Mouse (Mus musculus) spleen, postnatal 14 days (tissue): ENCODE measurements around the gene Sec62.

ENCODE experiments used
- DNase-seq, 2 experiments: peaks; one replicate each; pipeline ENCODE4 v3.0.0; 2021 to 2022; ENCODE audit warnings: low spot score in 2 of 2

The Sec62 gene

DNA sequence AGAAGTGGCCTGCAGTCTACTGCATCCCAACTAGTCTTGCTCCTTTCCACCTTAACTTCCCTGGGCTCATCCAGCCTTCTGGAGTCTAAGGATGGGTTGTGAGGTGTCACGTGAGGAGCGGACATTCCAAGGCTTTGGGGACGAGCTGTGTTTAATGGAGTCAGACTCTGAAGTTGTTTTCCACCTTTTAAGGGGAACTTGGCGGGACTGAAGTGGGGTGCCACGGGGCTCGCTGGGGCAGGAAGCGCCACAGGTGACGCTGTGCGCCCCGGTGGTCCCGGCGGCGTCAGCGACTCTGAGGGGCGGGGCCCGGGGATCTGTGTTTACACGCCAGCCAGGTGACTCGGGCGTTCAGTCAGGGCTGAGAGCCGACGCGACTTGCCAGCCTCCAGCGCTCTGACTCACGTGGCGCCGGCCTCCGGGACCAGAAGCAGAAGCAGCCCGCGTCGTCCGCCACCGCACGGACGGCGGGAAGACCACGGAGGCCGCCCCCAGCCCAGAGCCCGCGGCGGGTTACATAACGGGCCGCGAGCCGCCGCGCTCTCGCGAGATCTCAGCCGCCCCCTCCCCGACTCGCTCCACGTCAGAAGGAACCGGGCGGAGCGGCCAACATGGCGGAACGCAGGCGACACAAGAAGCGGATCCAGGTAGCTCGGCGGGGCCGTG, at the start of gene Sec62:
Sec62 (plus strand) TSS at position 139 of the 666 bp plus-strand sequence.
- peak; percentile 88 to 91 for DNase-seq

GRCm38 (mm10) chr3:30742891-30743290, 49.8 kb upstream of the Sec62 start:
- DNase-seq = no peak

GRCm38 (mm10) chr3:30746006-30746405, 46.7 kb upstream of the Sec62 start, which contains the start of gene Samd7:
Gene Samd7, plus strand, starts transcription at chr3:30746293.
- DNase-seq = no peak

DNA sequence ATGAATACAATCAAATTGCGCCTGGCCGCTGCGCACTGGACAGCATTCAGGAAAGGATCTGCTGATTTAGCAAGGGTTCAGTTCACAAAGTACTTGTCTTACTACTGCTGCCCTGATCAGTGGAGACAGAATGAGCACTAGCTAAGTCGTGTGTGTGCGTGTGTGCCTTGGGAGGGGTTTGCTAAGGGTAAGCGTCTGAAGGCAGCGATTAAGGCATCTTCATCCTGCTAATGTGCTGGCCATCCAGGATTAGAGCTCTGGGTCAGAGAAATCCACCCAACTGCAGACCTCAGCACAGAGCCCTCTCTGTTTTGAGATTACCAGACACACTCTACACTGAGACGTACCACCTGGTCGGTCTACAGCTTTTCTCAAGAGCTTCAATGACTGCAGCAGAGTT, 44.4 kb upstream of the Sec62 start:
- no peak for DNase-seq

DNA sequence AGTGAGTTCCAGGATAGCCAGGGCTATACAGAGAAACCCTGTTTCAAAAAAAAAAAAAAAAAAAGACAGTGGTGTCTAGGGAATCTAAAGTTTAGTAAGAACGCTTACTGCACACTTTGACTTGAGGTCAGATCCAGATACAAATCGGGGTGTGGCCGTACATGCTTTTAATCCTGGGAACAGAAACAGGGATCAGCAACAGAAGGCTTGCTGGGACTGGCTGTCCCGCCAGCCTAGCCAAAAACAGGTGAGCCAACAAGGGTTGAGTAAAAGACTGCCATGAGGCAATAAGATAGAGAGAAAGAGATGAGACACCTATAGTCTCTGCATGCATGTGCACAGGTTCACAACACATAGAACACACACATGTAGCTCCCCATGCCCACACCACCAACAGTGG, 38.0 kb upstream of the Sec62 start:
- DNase-seq = no peak

GRCm38 (mm10) chr3:30764877-30765276, 27.8 kb upstream of the Sec62 start:
- DNase-seq = peak in 1 of 2 experiments; percentile 9

DNA sequence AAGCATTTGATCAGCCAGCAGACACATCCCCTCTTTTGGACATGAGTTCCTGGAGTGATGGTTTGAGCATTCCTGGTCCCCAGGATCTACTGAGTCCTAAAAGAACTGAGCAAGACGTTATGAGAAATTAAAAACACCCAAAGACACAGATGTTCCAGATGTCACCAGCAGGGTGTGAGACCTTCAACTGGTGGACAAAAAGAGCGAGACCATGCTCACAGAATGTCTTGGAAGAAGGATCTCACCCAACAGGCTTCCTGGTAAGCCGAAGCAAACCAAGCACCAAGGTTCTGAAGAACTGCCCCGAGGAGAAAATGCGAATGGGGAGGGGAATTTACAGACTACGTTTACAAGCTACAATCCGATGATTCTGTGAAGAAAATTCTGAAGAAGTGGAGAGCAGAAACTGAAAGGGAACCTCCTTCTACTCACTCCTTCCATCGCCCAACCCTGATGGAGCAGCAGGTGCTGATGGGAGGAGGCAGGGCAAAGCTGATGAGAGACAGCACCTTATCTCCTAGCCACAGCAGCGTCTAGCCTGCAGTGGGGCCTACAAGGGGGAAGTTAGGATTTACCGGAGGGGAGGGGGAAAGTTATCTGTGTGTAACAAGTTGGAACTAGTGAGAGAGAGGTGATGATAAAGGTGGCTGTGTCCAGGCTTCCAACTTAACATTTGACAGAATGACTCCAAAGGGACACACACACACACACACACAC, 27.2 kb upstream of the Sec62 start:
- DNase-seq = peak; percentile 60 to 69

- peak; percentile 9 to 15 for DNase-seq
Observed at GRCm38 (mm10) chr3:30766177-30766576, 26.5 kb upstream of the Sec62 start.

DNA sequence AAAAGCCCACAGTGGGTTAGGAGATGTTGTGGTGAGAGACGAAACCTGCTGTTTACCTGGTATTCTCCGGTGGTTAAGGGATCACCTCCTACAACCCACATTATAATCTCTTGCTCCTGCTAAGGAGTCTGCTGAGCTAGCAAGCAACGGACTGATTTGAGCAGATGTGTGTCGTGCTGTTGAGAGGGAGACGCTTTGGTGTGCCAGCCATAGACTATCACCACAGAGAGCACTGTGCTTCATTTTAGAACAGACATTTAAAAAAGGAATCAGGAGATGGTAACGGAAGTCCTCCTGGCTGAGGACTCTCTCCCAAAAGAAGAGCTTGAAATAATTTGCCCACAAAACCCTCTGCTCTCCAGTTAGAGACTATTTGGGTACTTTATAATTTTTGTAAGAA, 25.4 kb upstream of the Sec62 start:
- DNase-seq = no peak

- no peak for DNase-seq
Observed at GRCm38 (mm10) chr3:30769755-30770515, 22.7 kb upstream of the Sec62 start.

- no peak for DNase-seq
Observed at GRCm38 (mm10) chr3:30771560-30771959, 21.1 kb upstream of the Sec62 start.

- no peak for DNase-seq
Observed at GRCm38 (mm10) chr3:30772631-30773030, 20.0 kb upstream of the Sec62 start.

DNA sequence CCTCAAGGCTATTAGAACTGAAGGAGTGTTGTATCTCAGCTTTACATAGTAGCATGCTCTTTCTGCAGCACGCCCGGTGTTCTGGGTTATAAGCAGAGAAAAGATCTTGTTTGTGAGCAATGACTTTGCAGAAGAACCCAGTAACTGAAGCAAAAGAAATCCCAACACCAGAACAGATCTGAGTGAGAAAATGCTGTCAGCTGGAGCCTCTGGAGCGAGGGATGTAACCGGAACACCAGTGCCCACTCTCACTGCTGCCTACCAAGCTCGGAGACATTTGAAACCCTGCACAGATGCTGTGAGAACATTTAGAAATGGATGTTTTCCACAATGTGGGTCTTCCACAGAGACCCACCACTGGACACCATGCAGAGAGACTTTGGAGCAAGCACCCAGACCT, 18.0 kb upstream of the Sec62 start:
- no peak for DNase-seq

GRCm38 (mm10) chr3:30777984-30778383, 14.7 kb upstream of the Sec62 start:
- DNase-seq = no peak

DNA sequence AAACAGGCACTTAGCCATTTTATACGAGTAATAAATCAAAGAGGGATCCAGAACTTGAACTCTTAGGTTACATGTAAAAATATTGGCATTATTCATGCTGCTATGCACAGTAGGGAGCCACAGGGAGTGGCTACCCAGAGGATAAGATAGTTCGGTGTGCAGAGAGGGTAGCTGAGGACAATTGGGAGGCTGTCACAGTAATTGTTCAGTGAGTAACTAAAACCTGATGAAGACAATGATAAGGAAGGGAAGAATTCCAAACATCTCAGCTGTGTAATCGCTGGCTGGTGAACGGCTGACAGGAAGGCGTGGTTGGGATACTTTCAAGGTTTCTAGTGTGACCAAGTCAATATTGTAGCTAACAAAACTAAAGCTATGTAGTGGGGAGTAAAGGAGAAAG, 4.1 kb upstream of the Sec62 start:
- DNase-seq = no peak

DNA sequence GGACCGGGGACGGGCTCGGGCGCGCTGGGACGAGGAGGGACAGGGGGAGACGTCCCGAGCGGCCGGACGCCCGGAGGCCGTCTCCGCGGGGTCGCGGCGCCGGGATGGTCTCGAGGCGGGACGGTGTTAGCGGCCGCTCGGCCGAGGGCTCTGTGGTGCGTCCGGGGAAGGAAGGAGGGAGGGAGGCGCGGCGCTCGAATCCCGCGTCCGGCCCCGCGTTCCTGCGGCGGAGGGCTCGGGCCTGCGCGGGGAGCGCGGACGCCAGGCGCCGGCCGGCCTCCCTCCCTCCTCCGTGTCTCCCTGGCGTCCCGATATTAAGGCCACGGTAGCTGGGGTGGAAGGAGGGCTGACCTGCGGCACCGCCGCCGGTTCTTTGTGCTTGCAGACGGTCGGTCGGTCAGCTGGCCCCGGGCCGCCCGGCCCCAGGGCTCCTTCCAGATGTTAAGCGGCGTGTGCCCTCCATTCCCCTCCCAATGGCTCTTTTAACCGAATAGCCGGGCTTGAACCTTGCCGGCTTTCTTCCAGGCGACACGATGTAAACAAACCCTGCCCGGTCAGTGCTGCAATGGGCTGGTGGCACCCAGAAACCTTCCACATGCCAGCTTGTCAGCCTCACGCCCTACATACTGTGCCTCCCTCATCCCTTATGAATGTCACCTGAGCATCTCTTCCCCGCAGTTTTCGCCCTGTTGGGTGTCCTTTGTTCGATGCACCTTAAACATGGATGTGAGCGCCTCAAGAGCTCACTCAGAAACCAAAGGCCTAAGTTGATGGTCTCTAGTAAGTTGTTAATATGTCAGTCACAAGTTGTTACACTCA, 937 bp downstream of the Sec62 start:
- DNase-seq = peak; percentile 18 to 22

GRCm38 (mm10) chr3:30802171-30802570, 9.5 kb downstream of the Sec62 start:
- DNase-seq = no peak

DNA sequence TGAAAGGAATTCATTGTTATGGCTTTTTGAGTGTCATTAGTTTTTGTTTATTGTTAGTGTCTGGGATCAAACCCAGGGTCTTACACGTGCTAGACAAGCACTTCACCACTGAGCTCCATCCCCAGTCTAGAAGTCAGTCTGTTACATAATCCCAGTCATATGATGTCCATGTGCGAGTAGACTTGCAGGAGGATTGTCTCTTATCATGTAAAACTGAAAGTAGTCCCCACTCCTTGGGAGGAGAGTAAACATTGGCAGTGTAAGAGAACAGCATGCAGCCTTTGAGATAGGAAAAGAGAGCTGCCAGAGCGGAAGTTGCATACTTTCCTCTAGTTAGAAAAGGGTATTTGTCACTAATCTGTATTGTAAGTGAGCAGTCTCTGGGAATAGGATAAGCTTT, 20.2 kb downstream of the Sec62 start:
- no peak for DNase-seq

DNA sequence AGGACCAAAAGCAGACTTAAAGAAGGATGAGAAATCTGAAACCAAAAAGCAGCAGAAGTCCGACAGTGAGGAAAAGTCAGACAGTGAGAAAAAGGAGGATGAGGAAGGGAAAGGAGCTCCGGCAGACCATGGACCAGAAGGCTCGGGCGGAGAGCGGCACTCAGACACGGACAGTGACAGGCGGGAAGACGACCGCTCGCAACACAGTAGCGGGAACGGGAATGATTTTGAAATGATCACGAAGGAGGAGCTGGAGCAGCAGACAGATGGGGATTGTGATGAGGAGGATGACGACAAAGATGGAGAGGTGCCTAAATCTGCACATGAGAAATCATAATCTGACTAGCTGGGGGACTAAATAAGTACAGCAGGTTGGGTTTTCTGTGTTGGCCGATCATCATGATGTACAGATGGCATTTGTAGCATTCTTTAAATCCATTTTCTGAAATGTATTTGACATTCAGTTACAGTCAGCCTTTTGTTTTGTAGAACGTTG, 26.0 kb downstream of the Sec62 start:
- no peak for DNase-seq

GRCm38 (mm10) chr3:30822163-30822562, 29.5 kb downstream of the Sec62 start:
- no peak for DNase-seq

DNA sequence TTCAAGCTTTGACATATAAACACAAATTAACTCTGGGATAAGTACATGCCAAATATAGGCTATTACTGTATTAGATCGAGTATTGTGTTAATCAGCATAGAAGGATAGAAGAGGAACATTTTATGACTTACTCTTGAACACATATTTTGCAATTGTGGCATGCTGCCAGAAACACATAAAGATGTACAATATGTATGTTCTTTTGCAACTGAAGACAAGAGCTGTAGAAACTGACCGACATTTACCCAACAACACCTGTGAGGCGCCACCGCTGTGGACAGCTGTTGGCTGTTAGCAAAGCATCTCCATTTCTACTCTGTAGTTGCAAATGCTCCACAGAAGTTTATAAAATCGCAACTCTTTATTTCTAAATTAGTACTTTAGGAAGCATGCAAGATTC, 33.4 kb downstream of the Sec62 start:
- DNase-seq = no peak
